Mouse (Mus musculus): ENCODE results near the gene Elp4.
A peak's percentile ranks its signal among the peaks of the same experiment; 100 is the strongest.

Gene Elp4

GRCm38 (mm10) chr2:105903896-105904756 lies at the start of gene Elp4, which contains the start of gene Immp1l:
Elp4 (minus strand) TSS chr2:105904564.
Immp1l (plus strand) TSS chr2:105904638.
- peak; percentile 95 for DNase-seq (ENCODE audit: low spot score)

DNA sequence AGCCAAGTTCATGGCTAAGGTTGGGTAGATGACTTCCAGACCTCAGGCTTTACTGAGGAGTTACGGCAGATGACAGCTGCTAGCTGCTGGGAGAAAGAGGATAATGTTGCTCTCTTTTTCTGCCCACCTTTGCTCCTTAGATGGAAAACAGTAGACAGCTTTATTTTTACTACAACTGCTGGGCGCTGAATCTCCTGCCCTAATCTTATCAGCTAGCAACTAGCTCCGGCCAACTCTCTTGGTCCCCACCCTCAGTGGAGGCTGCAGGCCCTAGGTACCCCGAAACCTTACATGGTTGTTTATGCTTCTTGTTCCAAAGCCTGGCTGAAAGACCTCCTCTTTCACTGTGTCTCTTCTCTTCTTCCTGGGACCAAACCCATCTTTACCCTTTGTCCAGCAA lies 49.5 kb upstream of the Elp4 start:
- DNase-seq (ENCODE audit: low spot score), result no peak

- no peak for DNase-seq (ENCODE audit: low spot score)
These were observed 47.1 kb upstream of the Elp4 start for GRCm38 (mm10) chr2:105951350-105951940.

GRCm38 (mm10) chr2:105950131-105950530 lies 45.8 kb upstream of the Elp4 start:
- DNase-seq (ENCODE audit: low spot score), result no peak

GRCm38 (mm10) chr2:105917623-105918346 lies 13.4 kb upstream of the Elp4 start:
- DNase-seq (ENCODE audit: low spot score), result no peak

- DNase-seq (ENCODE audit: low spot score), result no peak
These were observed 12.3 kb upstream of the Elp4 start for GRCm38 (mm10) chr2:105916671-105917070.

- DNase-seq (ENCODE audit: low spot score), result no peak
These were observed 9.4 kb upstream of the Elp4 start for GRCm38 (mm10) chr2:105913655-105914366.

DNA sequence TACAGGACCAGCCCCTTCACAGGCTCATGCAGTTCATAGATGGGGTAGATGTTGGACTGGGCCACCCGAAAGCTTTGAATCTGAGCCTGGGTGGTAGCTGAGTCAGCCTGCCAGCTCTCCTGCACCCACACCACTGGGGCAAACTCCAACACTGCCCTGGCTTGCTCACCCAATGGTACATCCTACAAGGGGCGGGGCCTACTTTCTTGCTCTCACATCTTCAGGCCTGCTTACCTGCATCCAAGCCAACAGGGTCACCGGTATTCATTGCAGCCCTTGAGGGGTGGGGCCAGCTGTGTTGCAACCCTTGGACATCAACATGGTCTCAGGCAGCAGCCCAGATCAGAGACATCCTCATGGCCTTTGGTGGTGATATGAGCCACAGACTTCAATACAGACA lies 6.2 kb upstream of the Elp4 start:
- no peak for DNase-seq (ENCODE audit: low spot score)

DNA sequence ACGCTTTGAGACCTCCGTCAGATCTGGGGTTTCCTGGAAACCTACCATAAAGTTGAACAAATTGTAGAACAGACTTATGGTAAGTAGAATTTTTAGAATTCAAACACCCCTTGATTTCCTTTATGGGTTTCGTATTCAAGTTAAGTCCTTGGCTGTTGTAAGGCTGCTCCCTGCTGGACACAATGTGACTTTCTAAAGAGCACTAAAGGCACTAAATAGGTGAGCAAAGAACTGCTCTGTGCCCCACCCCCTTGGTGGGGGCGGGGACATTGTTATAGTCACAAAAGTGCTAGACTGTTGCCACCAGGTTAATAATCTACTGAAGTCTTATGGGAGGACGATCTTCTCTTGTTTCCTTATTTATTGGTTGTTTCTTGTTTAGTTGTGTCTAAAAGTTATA lies 4.0 kb upstream of the Elp4 start:
- DNase-seq (ENCODE audit: low spot score), result no peak

DNA sequence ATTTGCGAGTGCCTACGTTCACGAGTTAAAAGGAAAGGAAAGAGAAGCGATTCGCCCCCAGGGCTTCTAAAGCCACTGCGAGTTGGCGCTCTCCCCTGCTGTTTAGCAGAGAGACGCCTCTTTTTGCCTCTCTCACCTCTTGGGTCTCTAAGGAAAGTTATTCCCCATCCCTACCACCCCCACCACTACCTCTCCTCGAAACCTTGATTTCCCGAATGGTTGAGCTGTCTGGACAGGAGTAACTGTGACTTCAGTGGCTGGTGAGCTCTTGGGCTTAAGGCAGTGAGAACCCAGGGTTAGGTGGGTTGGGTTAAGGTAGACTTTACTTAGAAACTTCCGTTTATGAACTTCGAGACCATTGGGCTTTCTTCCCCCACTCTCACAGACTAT lies 388 bp upstream of the Elp4 start:
- no peak for DNase-seq (ENCODE audit: low spot score)

GRCm38 (mm10) chr2:105890816-105891215 lies 13.5 kb downstream of the Elp4 start:
- DNase-seq (ENCODE audit: low spot score), result no peak

GRCm38 (mm10) chr2:105873403-105873802 lies 31.0 kb downstream of the Elp4 start:
- no peak for DNase-seq (ENCODE audit: low spot score)

GRCm38 (mm10) chr2:105854740-105855139 lies 49.6 kb downstream of the Elp4 start:
- DNase-seq (ENCODE audit: low spot score), result no peak

DNA sequence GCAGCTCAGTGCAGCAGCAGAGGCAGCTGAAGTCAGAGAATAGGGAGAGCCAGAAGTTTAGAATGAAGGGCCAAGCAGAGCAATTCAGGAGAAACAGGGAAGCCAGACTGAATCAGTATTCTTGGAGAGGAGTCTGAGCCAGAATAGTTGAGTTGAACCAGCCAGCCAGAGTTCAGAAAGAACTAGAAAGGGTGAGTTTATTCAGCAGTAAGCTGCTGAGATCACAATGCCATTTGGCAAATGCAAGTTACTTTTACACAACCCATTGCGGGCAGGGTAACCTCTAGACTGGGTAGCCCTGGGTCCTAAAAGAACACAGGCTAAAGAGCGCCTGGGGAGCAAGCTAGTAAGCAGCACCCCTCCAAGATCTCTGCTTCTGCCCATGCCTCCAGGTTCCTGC lies 51.4 kb downstream of the Elp4 start:
- no peak for DNase-seq (ENCODE audit: low spot score)

GRCm38 (mm10) chr2:105851714-105852293 lies 52.6 kb downstream of the Elp4 start:
- DNase-seq (ENCODE audit: low spot score), result no peak

GRCm38 (mm10) chr2:105843151-105843550 lies 61.2 kb downstream of the Elp4 start:
- DNase-seq (ENCODE audit: low spot score), result no peak

DNA sequence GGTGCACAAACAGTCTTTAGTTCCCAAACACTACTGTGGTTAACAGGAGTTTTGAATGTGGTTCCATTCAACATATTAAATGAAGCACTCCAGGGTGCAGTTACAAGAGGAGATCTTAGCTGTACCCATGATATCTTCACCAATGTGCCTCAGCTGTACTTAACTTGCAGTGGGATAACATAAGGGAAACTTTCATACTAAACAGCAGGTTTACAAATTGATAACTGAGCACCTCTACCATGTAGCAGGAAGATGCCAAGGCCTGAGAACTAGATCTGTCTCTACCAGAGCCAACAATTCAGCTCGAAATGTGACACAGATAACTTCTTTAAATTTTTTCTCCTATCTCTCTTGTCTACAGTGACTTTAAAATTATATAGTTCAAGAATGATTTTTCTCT lies 86.4 kb downstream of the Elp4 start:
- no peak for DNase-seq (ENCODE audit: low spot score)

GRCm38 (mm10) chr2:105815170-105815569 lies 89.2 kb downstream of the Elp4 start:
- DNase-seq (ENCODE audit: low spot score), result no peak

- no peak for DNase-seq (ENCODE audit: low spot score)
These were observed 91.3 kb downstream of the Elp4 start for GRCm38 (mm10) chr2:105813041-105813440.

DNA sequence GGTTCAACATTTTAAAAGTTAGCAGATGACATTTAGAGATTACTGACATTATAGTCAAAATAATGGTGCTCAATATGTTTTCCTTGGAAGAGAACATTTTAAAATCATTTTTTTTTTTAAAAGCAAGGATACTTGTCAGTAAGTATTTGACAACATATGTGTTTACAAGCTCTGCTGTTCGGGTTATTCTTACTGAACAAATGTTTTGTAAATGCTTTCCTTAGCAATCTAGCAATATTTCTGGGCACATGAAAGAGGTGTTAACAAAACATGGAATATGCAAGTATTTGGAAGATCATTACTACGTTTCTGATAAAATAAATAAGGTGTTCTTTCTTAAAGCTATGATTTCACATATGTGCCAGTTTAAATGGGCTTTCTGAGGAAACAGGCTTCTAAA lies 94.1 kb downstream of the Elp4 start:
- DNase-seq (ENCODE audit: low spot score), result no peak

DNA sequence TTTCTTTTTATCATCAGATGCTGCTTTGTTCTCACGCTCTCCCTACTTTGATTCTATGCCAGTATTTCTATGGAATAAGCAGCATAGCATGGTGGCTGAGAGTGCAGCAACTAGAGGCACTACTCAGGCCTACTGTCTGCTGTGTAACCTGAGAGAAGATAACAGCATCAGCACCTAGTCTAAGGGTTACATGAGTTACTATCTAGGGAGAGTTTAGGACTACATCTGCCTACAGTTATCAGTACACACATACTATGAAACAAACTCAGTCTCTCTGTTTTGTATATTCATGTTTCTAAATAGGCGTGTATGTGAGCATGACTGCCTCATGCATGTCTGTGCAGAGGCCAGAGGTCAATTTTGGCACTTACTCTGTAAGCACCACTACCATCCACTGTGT lies 97.8 kb downstream of the Elp4 start:
- DNase-seq (ENCODE audit: low spot score), result no peak

DNA sequence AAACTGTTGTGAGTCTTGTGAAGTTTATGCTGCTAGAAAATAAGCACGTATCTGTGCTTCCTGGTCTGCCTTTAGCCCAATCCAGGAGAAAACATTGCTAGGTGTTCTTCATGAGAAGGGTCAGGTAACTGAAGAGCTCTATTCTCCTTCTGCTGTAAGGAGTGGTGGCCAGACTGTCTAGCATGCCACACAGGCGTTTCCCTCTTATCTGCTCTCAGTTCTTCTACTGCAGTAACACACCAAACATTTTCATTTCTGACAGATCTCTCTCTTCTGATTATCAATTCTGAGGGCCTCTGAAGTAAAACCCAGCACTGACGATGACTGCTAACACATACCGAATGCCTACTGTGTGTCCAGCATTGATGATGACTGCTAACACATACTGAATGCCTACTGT lies 98.3 kb downstream of the Elp4 start:
- no peak for DNase-seq (ENCODE audit: low spot score)

All from testis, postnatal 10 days (tissue).